Mouse (Mus musculus) limb, embryonic 12.5 days (tissue): Measurements from ENCODE around the gene Usp19. TPM values are rescaled to one million over a fixed set of nuclear protein-coding genes. Genes with fewer than 3 reads are reported as not detected.

ENCODE experiments used
- ATAC-seq: fragments of 200-750 bp; cut with Nextera tagmentation; 2 replicates; pipeline ENCODE4 v1.8.0; 2017; ENCODE audit warnings: low read depth, moderate TSS enrichment; ENCODE audit not compliant: insufficient number of reproducible peaks, insufficient read depth, low FRiP score, low TSS enrichment
- H3K27ac ChIP-seq: fragments of 300-500 bp; sonication (generic); 2 replicates; pipeline ENCODE4 v1.5.1; 2016; ENCODE audit warnings: mild to moderate bottlenecking, moderate library complexity
- H3K27me3 ChIP-seq: fragments of 300-500 bp; sonication (generic); 2 replicates; pipeline ENCODE4 v1.6.1; 2016; ENCODE audit warnings: mild to moderate bottlenecking, moderate library complexity
- H3K36me3 ChIP-seq: fragments of 300-500 bp; sonication (generic); 2 replicates; pipeline ENCODE4 v1.6.1; 2016; ENCODE audit warnings: mild to moderate bottlenecking, moderate library complexity
- H3K4me1 ChIP-seq: fragments of 300-500 bp; sonication (generic); replicated peaks from 2 replicates; pipeline ENCODE4 v1.6.1; 2016
- H3K4me2 ChIP-seq: fragments of 300-500 bp; sonication (generic); 2 replicates; pipeline ENCODE4 v1.6.1; 2016; ENCODE audit warnings: mild to moderate bottlenecking, moderate library complexity
- H3K4me3 ChIP-seq: fragments of 300-500 bp; sonication (generic); replicated peaks from 2 replicates; pipeline ENCODE4 v1.5.1; 2016; ENCODE audit warnings: mild to moderate bottlenecking
- H3K9ac ChIP-seq: fragments of 300-500 bp; sonication (generic); replicated peaks from 2 replicates; pipeline ENCODE4 v1.6.1; 2016; ENCODE audit warnings: mild to moderate bottlenecking, moderate library complexity
- H3K9me3 ChIP-seq: fragments of 300-500 bp; sonication (generic); 2 replicates; pipeline ENCODE4 v1.6.1; 2016; ENCODE audit warnings: mild to moderate bottlenecking, moderate library complexity
- WGBS: fragments of 180-500 bp; shearing (Covaris S2); methylation state at CpG from one replicate; pipeline ENCODE4 v1.1.7; 2016; 5-methylcytosine and 5-hydroxymethylcytosine counted together
- polyA plus RNA-seq: library from polyadenylated mRNA; unstranded; fragments of >200 nt; fragmentation: Nextera tagmentation; extraction: Ambion mirVana; gene quantifications from 2 replicates; pipeline ENCODE4 v1.2.1, GENCODE M21; 2016

Gene Usp19
- polyA plus RNA-seq, 1 experiment from 2014 or later: 99.7 TPM

- peaks cover 14% of the 10 kb centered on the region for H3K4me1 ChIP-seq
- WGBS: 85% methylated on average over 7 of the region's 7 CpGs
- peak overlapping the region; percentile 78 for H3K4me3 ChIP-seq
- peak overlapping the region; percentile 69; the same call in 1 of the 2 replicates for H3K27ac ChIP-seq
- peak overlapping the region; percentile 92 for H3K4me2 ChIP-seq
- no peaks in the 10 kb centered on the region for H3K27me3 ChIP-seq
- ATAC-seq: no peak
- H3K9me3 ChIP-seq: no peaks in the 10 kb centered on the region
- no peak overlapping the region for H3K9ac ChIP-seq
- peaks cover 47% of the 10 kb centered on the region for H3K36me3 ChIP-seq
Measured at GRCm38 (mm10) chr9:108506901-108507300, 16.5 kb downstream of the Usp19 start.

DNA sequence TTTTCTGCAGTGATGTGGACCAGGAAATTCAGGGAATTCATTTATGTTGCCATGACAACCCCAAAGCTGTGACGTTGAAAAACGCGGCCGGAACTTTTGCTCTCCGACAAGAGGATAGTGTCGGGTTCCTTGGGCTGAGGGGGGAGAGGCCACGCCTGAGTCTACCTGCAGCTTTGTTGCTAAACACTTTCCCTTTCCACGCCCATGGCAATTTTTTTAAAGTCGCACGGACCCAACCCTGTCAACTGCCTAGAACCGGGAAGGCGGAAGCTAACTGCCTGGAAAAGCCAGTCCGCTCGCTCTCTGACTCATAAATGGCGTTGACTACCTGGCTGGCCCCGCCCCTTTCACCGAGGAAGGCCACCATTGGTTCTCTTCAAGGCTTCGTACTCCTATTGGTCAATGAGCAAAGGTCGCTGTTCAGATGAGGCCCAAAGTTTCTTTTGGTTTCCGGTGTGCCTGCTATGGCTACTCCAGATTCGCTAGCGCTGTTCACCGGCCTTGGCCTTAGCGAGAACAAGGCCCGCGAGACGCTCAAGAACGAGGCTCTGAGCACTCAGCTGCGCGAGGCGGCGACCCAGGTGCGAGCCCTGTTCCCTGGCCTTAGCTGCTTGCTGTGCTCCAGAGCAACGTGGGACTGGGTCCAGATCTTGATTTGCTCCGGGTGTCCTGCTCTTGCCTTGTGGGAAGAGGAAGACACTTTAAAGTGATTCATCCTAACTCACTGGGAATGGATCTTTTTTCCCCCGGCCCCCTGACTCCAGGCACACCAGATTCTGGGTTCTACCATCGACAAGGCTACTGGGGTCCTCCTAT lies 17.4 kb downstream of the Usp19 start, which contains the start of gene Qars:
TSS of gene Qars (plus strand) at position 88 of the 816 bp plus-strand sequence.
- H3K27ac ChIP-seq: peak within 1 kb of the TSS; percentile 76
- peaks cover 47% of the 10 kb centered on the region for H3K36me3 ChIP-seq
- H3K9ac ChIP-seq: peak within 1 kb of the TSS; percentile 81
- H3K4me2 ChIP-seq: peak within 1 kb of the TSS; percentile 92
- H3K4me3 ChIP-seq: peak within 1 kb of the TSS; percentile 78
- under 1% methylated on average over 37 of the region's 37 CpGs for WGBS
- H3K4me1 ChIP-seq: peaks cover 14% of the 10 kb centered on the region
- ATAC-seq: peak; percentile 94
- H3K27me3 ChIP-seq: no peaks in the 10 kb centered on the region
- H3K9me3 ChIP-seq: no peaks in the 10 kb centered on the region

DNA sequence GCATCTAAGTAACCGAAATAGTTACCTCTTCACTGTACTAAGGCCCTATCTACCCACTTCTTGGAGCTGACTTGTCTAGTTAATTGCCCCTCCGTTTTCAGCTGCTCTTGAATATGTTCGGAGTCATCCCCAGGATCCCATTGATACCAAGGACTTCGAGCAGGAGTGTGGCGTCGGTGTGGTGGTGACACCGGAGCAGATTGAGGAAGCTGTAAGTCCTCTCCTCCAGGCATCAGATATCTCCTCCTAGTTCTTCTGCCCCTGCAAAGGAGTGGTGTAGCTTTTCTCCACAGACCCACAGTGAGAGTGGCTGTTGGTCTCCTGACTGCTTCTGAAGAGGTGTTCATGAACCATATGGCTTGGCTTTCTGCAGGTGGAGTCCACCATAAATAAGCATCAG lies 18.4 kb downstream of the Usp19 start:
- Histone ChIP-seq H3K4me1 (peaks cover 14% of the 10 kb centered on the region), H3K9me3 (no peaks in the 10 kb centered on the region), H3K9ac (peak overlapping the region; percentile 81), H3K27ac (no peak overlapping the region), H3K4me3 (peak overlapping the region; percentile 78), H3K27me3 (no peaks in the 10 kb centered on the region), H3K36me3 (peaks cover 48% of the 10 kb centered on the region), H3K4me2 (peak overlapping the region; percentile 92)
- ATAC-seq: no peak
- 85% methylated on average over 7 of the region's 7 CpGs for WGBS

- peak within 1 kb of the TSS; percentile 97 for H3K9ac ChIP-seq
- peak within 1 kb of the TSS; percentile 99 for H3K27ac ChIP-seq
- peak; percentile 96 for ATAC-seq
- H3K9me3 ChIP-seq: no peaks in the 10 kb centered on the region
- peaks cover 24% of the 10 kb centered on the region for H3K4me1 ChIP-seq
- H3K4me3 ChIP-seq: peak within 1 kb of the TSS; percentile 63
- peaks cover 50% of the 10 kb centered on the region for H3K36me3 ChIP-seq
- H3K27me3 ChIP-seq: no peaks in the 10 kb centered on the region
- peak within 1 kb of the TSS; percentile 72 for H3K4me2 ChIP-seq
- under 1% methylated on average over 51 of the region's 55 CpGs for WGBS
Measured at GRCm38 (mm10) chr9:108516380-108517251, 26.2 kb downstream of the Usp19 start, which contains the start of gene Qrich1. Gene Qrich1, plus strand, starts transcription at chr9:108516806.

DNA sequence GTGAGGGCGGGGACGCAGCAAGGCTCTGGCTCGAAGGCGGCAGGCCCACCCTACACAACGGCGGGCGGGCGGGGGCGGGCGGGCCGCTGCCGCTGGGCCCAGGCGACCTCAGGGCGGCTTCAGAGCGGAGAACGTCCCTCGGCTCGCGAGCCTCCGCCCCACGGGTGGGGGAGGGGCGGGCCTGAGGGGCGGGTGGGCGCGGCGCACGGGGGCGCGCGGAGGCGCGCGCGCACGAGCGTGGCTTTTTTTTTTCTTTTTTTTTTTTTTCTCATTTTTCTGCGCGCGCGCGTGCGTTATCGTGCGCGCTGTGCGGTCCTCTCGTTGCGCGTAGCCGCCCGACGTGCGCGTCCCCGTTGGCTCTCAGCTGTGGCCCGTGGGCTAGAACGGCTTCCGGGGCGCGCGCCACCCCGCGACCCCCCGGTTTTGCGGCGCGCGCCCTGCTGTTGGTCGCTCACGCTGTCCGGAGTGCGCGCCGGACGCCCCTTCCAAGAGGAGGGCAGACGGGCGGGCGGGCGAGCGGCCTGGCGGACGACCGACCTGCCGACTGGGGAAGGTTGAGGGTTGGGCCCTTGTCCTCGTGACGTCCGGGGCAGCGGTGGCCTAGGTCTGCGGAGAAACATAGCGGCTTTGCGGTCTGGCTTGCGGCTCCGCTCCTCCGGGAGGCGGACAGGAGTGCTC lies 27.0 kb downstream of the Usp19 start:
- Histone ChIP-seq H3K9ac (peak overlapping the region; percentile 97), H3K4me1 (peaks cover 24% of the 10 kb centered on the region), H3K4me2 (peak overlapping the region; percentile 72), H3K36me3 (peaks cover 42% of the 10 kb centered on the region), H3K9me3 (no peaks in the 10 kb centered on the region), H3K27me3 (no peaks in the 10 kb centered on the region), H3K27ac (peak overlapping the region; percentile 99), H3K4me3 (peak overlapping the region; percentile 63)
- peak; percentile 65 for ATAC-seq
- WGBS: under 1% methylated on average over 78 of the region's 95 CpGs

DNA sequence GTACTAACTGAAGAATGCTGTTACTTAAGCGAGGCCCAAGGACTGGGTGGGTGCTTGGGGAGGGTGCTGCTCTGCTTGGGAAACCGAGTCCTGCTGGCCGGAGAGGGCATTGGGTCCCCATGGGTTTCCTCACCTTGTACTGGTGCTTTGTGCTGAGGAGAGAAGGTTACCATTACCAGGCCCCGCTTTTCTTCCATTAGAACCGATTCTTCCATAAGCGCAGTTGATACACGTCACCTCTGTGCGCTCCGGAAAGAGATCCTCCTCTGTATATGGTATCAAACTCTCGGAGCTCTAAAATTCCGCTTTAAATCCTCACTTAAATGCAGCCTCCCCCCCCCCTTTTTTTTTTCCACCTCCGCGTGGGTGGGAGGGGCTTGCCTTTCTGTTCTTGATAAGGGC lies 27.5 kb downstream of the Usp19 start:
- peaks cover 24% of the 10 kb centered on the region for H3K4me1 ChIP-seq
- 0% methylated on average over 13 of the region's 13 CpGs for WGBS
- H3K9me3 ChIP-seq: no peaks in the 10 kb centered on the region
- ATAC-seq: peak; percentile 11; the same call in 1 of the 2 replicates
- peak overlapping the region; percentile 56 for H3K4me2 ChIP-seq
- H3K27ac ChIP-seq: peak overlapping the region; percentile 99
- H3K27me3 ChIP-seq: no peaks in the 10 kb centered on the region
- peak overlapping the region; percentile 63 for H3K4me3 ChIP-seq
- peaks cover 40% of the 10 kb centered on the region for H3K36me3 ChIP-seq
- peak overlapping the region; percentile 97 for H3K9ac ChIP-seq

GRCm38 (mm10) chr9:108521604-108522003 lies 31.2 kb downstream of the Usp19 start:
- Histone ChIP-seq H3K4me1 (peaks cover 15% of the 10 kb centered on the region), H3K36me3 (peaks cover 27% of the 10 kb centered on the region; the same call in 1 of the 2 replicates), H3K9me3 (no peaks in the 10 kb centered on the region), H3K4me2 (no peak overlapping the region), H3K9ac (no peak overlapping the region), H3K27ac (no peak overlapping the region), H3K4me3 (no peak overlapping the region), H3K27me3 (no peaks in the 10 kb centered on the region)
- ATAC-seq: no peak
- 88% methylated on average over 2 of the region's 2 CpGs for WGBS

GRCm38 (mm10) chr9:108523341-108523740 lies 32.9 kb downstream of the Usp19 start:
- no peak for ATAC-seq
- H3K4me2 ChIP-seq: no peak overlapping the region
- no peaks in the 10 kb centered on the region for H3K27me3 ChIP-seq
- H3K36me3 ChIP-seq: peaks cover 33% of the 10 kb centered on the region
- WGBS: 96% methylated on average over 4 of the region's 4 CpGs
- H3K9me3 ChIP-seq: no peaks in the 10 kb centered on the region
- H3K27ac ChIP-seq: no peak overlapping the region
- peaks cover 15% of the 10 kb centered on the region for H3K4me1 ChIP-seq
- H3K4me3 ChIP-seq: no peak overlapping the region
- H3K9ac ChIP-seq: no peak overlapping the region

DNA sequence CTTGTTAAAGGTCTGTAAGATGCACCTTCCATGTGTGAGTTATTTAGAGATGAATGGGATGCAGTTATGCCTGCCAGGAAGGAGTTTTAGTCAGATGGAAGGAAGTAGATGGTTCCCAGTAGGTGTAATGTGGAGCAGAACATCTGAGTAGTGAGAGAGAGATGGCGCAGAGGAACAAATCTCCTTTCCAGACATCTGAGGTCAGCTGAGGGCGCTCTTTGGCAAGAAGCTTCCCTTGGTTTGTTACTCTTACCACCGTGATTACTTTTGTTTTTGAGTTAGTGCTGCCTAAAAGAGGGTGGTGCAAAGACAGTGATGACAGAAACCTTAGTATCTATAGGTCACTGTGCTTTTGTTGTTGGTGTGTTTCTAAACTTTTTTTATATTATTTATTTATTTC lies 35.0 kb downstream of the Usp19 start:
- Histone ChIP-seq H3K27ac (no peak overlapping the region), H3K9me3 (no peaks in the 10 kb centered on the region), H3K9ac (no peak overlapping the region), H3K4me3 (no peak overlapping the region), H3K36me3 (peaks cover 48% of the 10 kb centered on the region), H3K27me3 (no peaks in the 10 kb centered on the region), H3K4me1 (no peaks in the 10 kb centered on the region), H3K4me2 (no peak overlapping the region)
- ATAC-seq: no peak
- WGBS: 89% methylated on average over 3 of the region's 3 CpGs

DNA sequence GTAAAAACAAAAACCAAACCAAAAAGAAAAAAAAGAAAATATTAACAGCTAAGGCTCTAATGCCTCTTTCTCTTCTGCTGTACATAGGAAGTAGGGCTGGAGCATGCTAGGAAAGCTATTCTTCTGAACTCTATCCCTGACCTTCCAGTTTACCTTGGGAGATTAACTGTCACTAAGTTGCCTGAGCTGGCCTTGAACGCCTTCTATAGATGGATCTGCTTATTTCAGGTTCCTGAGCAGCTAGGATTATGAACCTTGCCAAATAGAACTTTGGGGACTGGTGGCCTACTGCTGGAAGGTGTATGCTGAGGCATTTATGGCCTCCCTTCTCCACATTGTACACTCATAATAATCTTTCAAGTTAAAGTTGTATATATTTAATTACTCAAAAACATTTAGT lies 40.6 kb downstream of the Usp19 start:
- Histone ChIP-seq H3K4me1 (no peaks in the 10 kb centered on the region), H3K27me3 (no peaks in the 10 kb centered on the region), H3K27ac (no peak overlapping the region), H3K36me3 (peaks cover 82% of the 10 kb centered on the region), H3K9me3 (no peaks in the 10 kb centered on the region), H3K4me3 (no peak overlapping the region), H3K4me2 (no peak overlapping the region), H3K9ac (no peak overlapping the region)
- ATAC-seq: no peak
- 88% methylated on average over 1 of the region's 1 CpGs for WGBS
